Mouse (Mus musculus): ENCODE results near the gene Oasl2. TPM values are rescaled to one million over a fixed set of nuclear protein-coding genes. Genes with fewer than 3 reads are reported as not detected.
A peak's percentile ranks its signal among the peaks of the same experiment; 100 is the strongest.
"Not testable (repeated sequence)": the region's sequence is repeated elsewhere in the genome, so short reads cannot be mapped to it uniquely, and the experiment has no call there.

Gene Oasl2
- polyA plus RNA-seq, 1 experiment from 2014 or later: 4.8 TPM

- Histone ChIP-seq H3K9me3 (ENCODE audit: low read length) (no peaks in the 10 kb centered on the region), H3K4me1 (ENCODE audit: insufficient read depth, low read length) (peaks cover 9% of the 10 kb centered on the region; the same call in 1 of the 2 replicates), H3K27me3 (ENCODE audit: insufficient read depth, low read length) (no peaks in the 10 kb centered on the region), H3K4me3 (ENCODE audit: low read length) (no peak overlapping the region), H3K4me2 (replicated peaks; ENCODE audit: low read depth, low read length) (no peak overlapping the region), H3K36me3 (ENCODE audit: insufficient read depth, low read length) (no peaks in the 10 kb centered on the region), H3K27ac (ENCODE audit: low read length) (no peak overlapping the region), H3K9ac (replicated peaks; ENCODE audit: low read length) (no peak overlapping the region)
- ATAC-seq (ENCODE audit: low FRiP score, low TSS enrichment): no peak
- 46% methylated on average over 6 of the region's 6 CpGs for WGBS
Observed at GRCm38 (mm10) chr5:114876331-114876730, 20.4 kb upstream of the Oasl2 start.

GRCm38 (mm10) chr5:114877487-114877886, 19.2 kb upstream of the Oasl2 start:
- H3K9ac ChIP-seq (replicated peaks; ENCODE audit: low read length): no peak overlapping the region
- H3K27me3 ChIP-seq (ENCODE audit: insufficient read depth, low read length): no peaks in the 10 kb centered on the region
- H3K27ac ChIP-seq (ENCODE audit: low read length): no peak overlapping the region
- ATAC-seq (ENCODE audit: low FRiP score, low TSS enrichment): no peak
- 61% methylated on average over 7 of the region's 7 CpGs for WGBS
- no peaks in the 10 kb centered on the region for H3K36me3 ChIP-seq (ENCODE audit: insufficient read depth, low read length)
- no peak overlapping the region for H3K4me2 ChIP-seq (replicated peaks; ENCODE audit: low read depth, low read length)
- no peak overlapping the region for H3K4me3 ChIP-seq (ENCODE audit: low read length)
- peaks cover 9% of the 10 kb centered on the region; the same call in 1 of the 2 replicates for H3K4me1 ChIP-seq (ENCODE audit: insufficient read depth, low read length)
- H3K9me3 ChIP-seq (ENCODE audit: low read length): no peaks in the 10 kb centered on the region

GRCm38 (mm10) chr5:114879399-114879798, 17.3 kb upstream of the Oasl2 start:
- Histone ChIP-seq H3K27me3 (ENCODE audit: insufficient read depth, low read length) (no peaks in the 10 kb centered on the region), H3K4me2 (replicated peaks; ENCODE audit: low read depth, low read length) (no peak overlapping the region), H3K4me3 (ENCODE audit: low read length) (no peak overlapping the region), H3K4me1 (ENCODE audit: insufficient read depth, low read length) (peaks cover 9% of the 10 kb centered on the region; the same call in 1 of the 2 replicates), H3K9me3 (ENCODE audit: low read length) (no peaks in the 10 kb centered on the region), H3K27ac (ENCODE audit: low read length) (no peak overlapping the region), H3K9ac (replicated peaks; ENCODE audit: low read length) (no peak overlapping the region), H3K36me3 (ENCODE audit: insufficient read depth, low read length) (no peaks in the 10 kb centered on the region)
- 47% methylated on average over 13 of the region's 13 CpGs for WGBS
- ATAC-seq (ENCODE audit: low FRiP score, low TSS enrichment): no peak

GRCm38 (mm10) chr5:114882319-114882718, 14.4 kb upstream of the Oasl2 start:
- H3K36me3 ChIP-seq (ENCODE audit: insufficient read depth, low read length); H3K27ac ChIP-seq (ENCODE audit: low read length); H3K9me3 ChIP-seq (ENCODE audit: low read length); H3K27me3 ChIP-seq (ENCODE audit: insufficient read depth, low read length); ATAC-seq (ENCODE audit: low FRiP score, low TSS enrichment); H3K9ac ChIP-seq (replicated peaks; ENCODE audit: low read length); H3K4me2 ChIP-seq (replicated peaks; ENCODE audit: low read depth, low read length); H3K4me1 ChIP-seq (ENCODE audit: insufficient read depth, low read length); H3K4me3 ChIP-seq (ENCODE audit: low read length): not testable (repeated sequence)
- WGBS: 79% methylated on average over 6 of the region's 7 CpGs

GRCm38 (mm10) chr5:114883022-114883421, 13.7 kb upstream of the Oasl2 start:
- no peak overlapping the region for H3K27ac ChIP-seq (ENCODE audit: low read length)

GRCm38 (mm10) chr5:114886801-114887200, 9.9 kb upstream of the Oasl2 start:
- no peak for ATAC-seq (ENCODE audit: low FRiP score, low TSS enrichment)
- 80% methylated on average over 6 of the region's 6 CpGs for WGBS

More at GRCm38 (mm10) chr5:114883022-114883421, 13.7 kb upstream of the Oasl2 start:
- no peak overlapping the region for H3K9ac ChIP-seq (replicated peaks; ENCODE audit: low read length)
- no peaks in the 10 kb centered on the region for H3K36me3 ChIP-seq (ENCODE audit: insufficient read depth, low read length)
- no peaks in the 10 kb centered on the region for H3K4me1 ChIP-seq (ENCODE audit: insufficient read depth, low read length)
- H3K4me3 ChIP-seq (ENCODE audit: low read length): no peak overlapping the region
- WGBS: 69% methylated on average over 11 of the region's 11 CpGs
- H3K4me2 ChIP-seq (replicated peaks; ENCODE audit: low read depth, low read length): no peak overlapping the region
- H3K27me3 ChIP-seq (ENCODE audit: insufficient read depth, low read length): no peaks in the 10 kb centered on the region
- ATAC-seq (ENCODE audit: low FRiP score, low TSS enrichment): no peak
- no peaks in the 10 kb centered on the region for H3K9me3 ChIP-seq (ENCODE audit: low read length)

GRCm38 (mm10) chr5:114888995-114889394, 7.7 kb upstream of the Oasl2 start:
- no peak overlapping the region for H3K27ac ChIP-seq (ENCODE audit: low read length)
- no peaks in the 10 kb centered on the region for H3K4me1 ChIP-seq (ENCODE audit: insufficient read depth, low read length)
- H3K9ac ChIP-seq (replicated peaks; ENCODE audit: low read length): no peak overlapping the region
- no peaks in the 10 kb centered on the region for H3K36me3 ChIP-seq (ENCODE audit: insufficient read depth, low read length)
- no peak overlapping the region for H3K4me2 ChIP-seq (replicated peaks; ENCODE audit: low read depth, low read length)
- no peak for ATAC-seq (ENCODE audit: low FRiP score, low TSS enrichment)
- H3K27me3 ChIP-seq (ENCODE audit: insufficient read depth, low read length): no peaks in the 10 kb centered on the region
- H3K9me3 ChIP-seq (ENCODE audit: low read length): no peaks in the 10 kb centered on the region
- WGBS: 85% methylated on average over 2 of the region's 2 CpGs
- H3K4me3 ChIP-seq (ENCODE audit: low read length): no peak overlapping the region

More at GRCm38 (mm10) chr5:114886801-114887200, 9.9 kb upstream of the Oasl2 start:
- Histone ChIP-seq H3K4me2 (replicated peaks; ENCODE audit: low read depth, low read length) (no peak overlapping the region), H3K27me3 (ENCODE audit: insufficient read depth, low read length) (no peaks in the 10 kb centered on the region), H3K9ac (replicated peaks; ENCODE audit: low read length) (no peak overlapping the region), H3K4me1 (ENCODE audit: insufficient read depth, low read length) (no peaks in the 10 kb centered on the region), H3K36me3 (ENCODE audit: insufficient read depth, low read length) (no peaks in the 10 kb centered on the region), H3K4me3 (ENCODE audit: low read length) (no peak overlapping the region), H3K9me3 (ENCODE audit: low read length) (no peaks in the 10 kb centered on the region), H3K27ac (ENCODE audit: low read length) (no peak overlapping the region)

GRCm38 (mm10) chr5:114895542-114895941, 1.2 kb upstream of the Oasl2 start:
- H3K27ac ChIP-seq (ENCODE audit: low read length): no peak overlapping the region
- no peaks in the 10 kb centered on the region for H3K9me3 ChIP-seq (ENCODE audit: low read length)
- H3K4me1 ChIP-seq (ENCODE audit: insufficient read depth, low read length): peaks cover 11% of the 10 kb centered on the region
- WGBS: 83% methylated on average over 4 of the region's 4 CpGs
- no peak overlapping the region for H3K4me2 ChIP-seq (replicated peaks; ENCODE audit: low read depth, low read length)
- H3K36me3 ChIP-seq (ENCODE audit: insufficient read depth, low read length): no peaks in the 10 kb centered on the region
- H3K4me3 ChIP-seq (ENCODE audit: low read length): no peak overlapping the region
- ATAC-seq (ENCODE audit: low FRiP score, low TSS enrichment): no peak
- H3K9ac ChIP-seq (replicated peaks; ENCODE audit: low read length): no peak overlapping the region
- no peaks in the 10 kb centered on the region for H3K27me3 ChIP-seq (ENCODE audit: insufficient read depth, low read length)

GRCm38 (mm10) chr5:114897374-114897793, 648 bp downstream of the Oasl2 start:
- H3K9ac ChIP-seq (replicated peaks; ENCODE audit: low read length): peak overlapping the region; percentile 52
- H3K27ac ChIP-seq (ENCODE audit: low read length): peak overlapping the region; percentile 3; the same call in 1 of the 2 replicates
- H3K9me3 ChIP-seq (ENCODE audit: low read length): no peaks in the 10 kb centered on the region
- 10% methylated on average over 7 of the region's 7 CpGs for WGBS
- H3K27me3 ChIP-seq (ENCODE audit: insufficient read depth, low read length): no peaks in the 10 kb centered on the region
- no peaks in the 10 kb centered on the region for H3K36me3 ChIP-seq (ENCODE audit: insufficient read depth, low read length)
- 0 out of 2 replicates have a peak, but pooled peaks have one; percentile 49 for ATAC-seq (ENCODE audit: low FRiP score, low TSS enrichment)
- peak overlapping the region; percentile 29 for H3K4me3 ChIP-seq (ENCODE audit: low read length)
- peaks cover 11% of the 10 kb centered on the region for H3K4me1 ChIP-seq (ENCODE audit: insufficient read depth, low read length)
- H3K4me2 ChIP-seq (replicated peaks; ENCODE audit: low read depth, low read length): peak overlapping the region; percentile 48

GRCm38 (mm10) chr5:114898857-114899256, 2.1 kb downstream of the Oasl2 start:
- no peaks in the 10 kb centered on the region for H3K27me3 ChIP-seq (ENCODE audit: insufficient read depth, low read length)
- no peak overlapping the region for H3K27ac ChIP-seq (ENCODE audit: low read length)
- no peak overlapping the region for H3K4me3 ChIP-seq (ENCODE audit: low read length)
- H3K9ac ChIP-seq (replicated peaks; ENCODE audit: low read length): no peak overlapping the region
- ATAC-seq (ENCODE audit: low FRiP score, low TSS enrichment): no peak
- H3K4me1 ChIP-seq (ENCODE audit: insufficient read depth, low read length): peaks cover 11% of the 10 kb centered on the region
- no peaks in the 10 kb centered on the region for H3K36me3 ChIP-seq (ENCODE audit: insufficient read depth, low read length)
- WGBS: 65% methylated on average over 7 of the region's 7 CpGs
- H3K4me2 ChIP-seq (replicated peaks; ENCODE audit: low read depth, low read length): no peak overlapping the region
- no peaks in the 10 kb centered on the region for H3K9me3 ChIP-seq (ENCODE audit: low read length)

All from kidney, embryonic 16.5 days (tissue).